Mouse (Mus musculus) adrenal gland, postnatal 36 days (tissue): Measurements from ENCODE around the gene Thrb. TPM values are rescaled to one million over a fixed set of nuclear protein-coding genes. Genes with fewer than 3 reads are reported as not detected.

Source experiments
- DNase-seq, 2 experiments: peaks; one replicate each; pipeline ENCODE4 v3.0.0; 2021; ENCODE audit warnings: mixed read lengths in 1 of 2
- total RNA-seq, 2 experiments: library from RNA; stranded (reverse); gene quantifications; 2 replicates each; pipeline ENCODE4 v1.2.3; 2021

Thrb gene
- total RNA-seq, 2 experiments from 2014 or later, result 26.5 to 102 TPM

DNA sequence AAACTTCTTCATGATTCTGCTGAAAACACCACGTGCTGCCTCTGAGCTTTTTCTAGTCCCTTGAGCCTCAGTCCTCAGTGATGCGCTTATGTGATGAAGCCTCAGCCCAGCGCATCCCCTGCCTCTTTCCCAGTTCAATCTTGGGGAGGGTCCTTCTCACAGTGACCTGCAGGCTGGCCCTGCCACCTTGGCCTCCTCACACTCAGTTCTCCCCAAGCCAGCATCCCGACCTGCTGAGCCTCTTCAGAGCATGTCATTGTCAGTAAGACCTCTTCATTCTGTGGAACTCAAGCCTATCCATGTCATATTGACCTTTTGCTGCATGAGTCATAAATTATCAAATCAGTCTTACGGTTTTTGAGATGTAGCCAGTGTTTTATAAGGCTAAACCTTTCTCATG is 376.5 kb downstream of the Thrb start:
- DNase-seq, result no peak

DNA sequence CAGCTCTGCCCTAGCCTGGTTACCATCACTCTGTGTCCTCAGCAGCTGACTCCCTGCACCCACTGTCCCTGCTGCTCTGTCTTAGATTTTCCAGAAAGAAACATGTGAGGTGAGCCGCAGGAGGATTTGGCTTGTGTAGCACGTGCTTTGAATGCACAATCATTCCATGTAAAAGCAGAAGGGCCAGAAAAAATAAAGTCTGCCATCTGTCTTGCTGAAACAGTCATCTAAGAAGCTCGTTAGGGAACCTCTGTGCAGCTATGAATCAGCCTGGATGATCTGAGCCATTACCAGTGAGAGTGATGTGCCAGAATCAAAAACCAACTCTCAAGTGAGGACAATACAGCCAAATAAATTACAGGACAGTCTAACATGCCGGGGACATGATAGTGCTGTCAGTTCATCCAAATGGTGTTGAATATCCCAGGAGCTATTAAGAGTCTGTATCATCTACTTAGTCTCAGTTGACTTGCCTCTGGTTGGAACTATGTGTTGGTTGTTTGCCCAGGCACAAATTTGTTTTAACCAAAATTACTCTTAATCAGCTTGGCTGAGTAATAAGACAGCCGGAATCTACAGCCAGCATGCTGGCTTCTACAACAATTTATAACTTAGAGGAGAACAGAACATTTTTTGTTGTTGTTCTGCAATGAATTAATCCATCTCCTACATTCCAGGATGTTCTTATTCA is 402.2 kb downstream of the Thrb start:
- DNase-seq, result no peak
